Mouse (Mus musculus) effector memory CD4-positive, alpha-beta T cell, adult 5 months (primary cell): Measurements from ENCODE around the gene Rab3b. TPM values are rescaled to one million over a fixed set of nuclear protein-coding genes. Genes with fewer than 3 reads are reported as not detected.

Experiments
- polyA plus RNA-seq: library from polyadenylated mRNA; unstranded; fragments of 100-300 nt; shearing (Covaris generic); gene quantifications from one replicate; pipeline ENCODE4 v1.2.1, GENCODE M21; 2017

Gene Rab3b
- 0.36 TPM for polyA plus RNA-seq

DNA sequence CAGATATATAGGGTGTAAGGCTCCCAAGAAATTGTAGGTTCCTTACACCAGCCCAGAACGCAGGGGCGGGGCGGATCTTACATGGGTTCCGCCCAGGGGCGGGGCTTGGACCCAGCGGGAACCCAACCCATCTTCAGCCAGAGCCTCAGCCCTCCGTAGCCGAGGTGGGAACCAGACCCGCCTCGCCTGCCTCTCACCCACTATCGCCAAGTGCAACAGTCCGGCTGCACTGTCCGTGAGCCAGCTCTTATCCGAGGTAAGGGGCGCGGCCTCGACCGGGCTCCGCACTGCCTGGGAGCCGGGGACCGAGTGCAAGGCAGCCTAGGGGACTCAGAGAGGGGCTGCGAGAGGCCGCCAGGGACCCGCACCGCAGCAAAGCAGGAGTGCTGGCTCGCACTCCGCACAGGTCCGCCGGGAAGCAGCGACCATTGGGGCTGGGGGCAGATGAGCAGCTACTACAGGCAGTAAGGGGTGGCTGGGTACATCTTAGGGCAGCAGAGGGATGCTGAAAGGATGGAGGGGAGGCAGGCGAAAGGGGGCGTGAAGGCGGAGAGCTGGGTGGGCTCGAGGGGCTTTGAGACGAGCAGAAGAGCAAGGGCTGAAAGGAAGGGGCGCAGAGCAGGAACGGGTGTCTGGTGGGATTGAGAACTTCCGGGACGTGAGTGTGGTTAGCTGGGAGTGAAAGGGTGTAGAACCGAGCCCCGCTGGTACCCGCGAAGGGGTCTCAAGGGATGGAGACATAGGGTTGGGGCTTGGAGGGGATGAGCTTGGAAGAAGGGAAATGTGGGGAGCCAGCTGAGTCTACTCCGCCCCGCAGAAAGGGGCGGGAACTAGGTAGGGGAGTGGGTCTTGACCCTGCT is at the start of gene Rab3b:
Rab3b (plus strand) TSS at position 101 of the 860 bp plus-strand sequence.

DNA sequence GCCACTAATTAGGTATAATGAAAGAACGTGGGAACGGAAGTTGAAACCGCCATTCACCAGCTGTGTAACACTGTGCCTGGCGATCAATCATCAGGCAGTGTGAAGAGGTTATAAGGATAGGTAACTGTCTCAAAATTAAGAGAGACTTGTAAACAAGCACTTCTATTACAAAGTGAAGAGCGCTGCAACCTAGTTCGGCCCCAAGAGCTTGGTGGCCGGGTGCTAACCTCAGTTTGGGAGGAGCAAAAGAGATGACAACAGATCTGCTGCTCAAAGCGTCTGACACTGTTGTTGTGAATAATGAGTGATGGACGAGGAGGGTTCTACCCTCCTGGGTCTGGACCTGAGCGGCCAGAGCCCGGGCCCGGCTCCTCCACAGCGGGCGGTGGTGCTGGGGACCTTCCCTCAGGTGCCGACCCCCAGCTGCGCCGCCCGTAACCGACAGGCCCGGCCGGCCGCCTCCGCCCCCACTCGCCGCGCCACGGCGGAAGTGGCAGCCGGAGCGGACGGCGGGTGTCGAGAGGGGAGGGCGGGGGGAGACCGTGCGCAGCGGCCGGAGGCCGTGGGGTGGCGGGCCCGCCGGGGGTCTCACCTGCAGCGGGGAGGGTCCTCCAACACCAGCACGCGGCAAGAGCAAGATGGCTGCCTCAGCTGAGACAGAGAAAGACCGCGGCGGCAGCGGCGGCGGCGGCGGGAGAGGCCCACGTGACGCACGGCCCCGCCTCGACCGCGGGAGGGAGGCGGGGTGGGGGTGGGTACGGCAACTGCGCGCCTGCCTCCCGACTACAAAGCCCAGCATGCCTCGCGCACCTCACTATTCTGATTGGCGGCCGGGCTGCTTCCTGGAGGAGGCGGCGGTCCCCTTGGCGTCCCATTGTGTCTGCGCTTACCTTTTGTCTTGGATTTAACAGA is 45.7 kb upstream of the Rab3b start, which contains the start of gene Btf3l4:
Btf3l4 (minus strand) TSS at position 699 of the 912 bp plus-strand sequence.

DNA sequence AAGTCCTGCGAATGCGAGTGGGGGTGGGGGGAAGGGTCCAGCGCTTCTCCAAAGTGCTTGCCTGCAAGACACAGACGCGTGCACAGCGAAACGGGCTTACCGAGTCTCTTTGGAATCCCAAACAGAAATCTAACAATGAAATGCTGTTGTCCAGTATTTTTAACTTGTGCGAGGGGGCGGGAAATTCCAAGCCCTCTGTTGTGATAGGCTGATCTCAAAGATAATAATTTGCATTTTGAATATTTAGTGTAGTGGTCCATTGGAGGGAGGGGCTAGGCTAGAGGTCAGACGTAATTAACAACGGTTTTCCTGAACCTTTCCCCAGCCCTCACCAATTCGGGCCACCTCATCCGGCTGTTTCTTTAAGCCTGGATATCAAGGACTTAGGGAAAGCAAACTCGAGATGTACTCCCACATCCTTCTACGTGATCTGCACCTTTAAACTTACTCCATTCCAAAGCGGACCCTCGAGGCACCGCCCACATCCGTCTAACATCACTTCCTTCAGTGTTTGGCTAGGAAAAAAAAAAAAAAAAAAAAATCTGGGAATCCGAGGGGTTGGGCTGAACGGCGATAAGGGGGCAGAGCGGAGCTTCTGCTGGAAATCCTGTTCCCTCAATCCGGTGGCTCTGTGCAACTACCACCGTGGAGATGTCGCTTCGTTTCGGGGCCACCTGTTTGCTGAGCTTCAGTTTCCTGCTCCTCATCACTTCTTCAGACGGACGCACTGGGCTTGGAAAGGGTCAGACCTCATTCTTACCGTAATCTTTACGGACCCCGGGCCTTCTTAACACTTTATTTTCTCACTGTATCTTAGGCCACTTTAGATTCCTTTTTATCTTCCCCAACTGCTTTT is 44.5 kb upstream of the Rab3b start, which contains the start of gene Txndc12:
Txndc12 (plus strand) TSS at position 487 of the 856 bp plus-strand sequence.

DNA sequence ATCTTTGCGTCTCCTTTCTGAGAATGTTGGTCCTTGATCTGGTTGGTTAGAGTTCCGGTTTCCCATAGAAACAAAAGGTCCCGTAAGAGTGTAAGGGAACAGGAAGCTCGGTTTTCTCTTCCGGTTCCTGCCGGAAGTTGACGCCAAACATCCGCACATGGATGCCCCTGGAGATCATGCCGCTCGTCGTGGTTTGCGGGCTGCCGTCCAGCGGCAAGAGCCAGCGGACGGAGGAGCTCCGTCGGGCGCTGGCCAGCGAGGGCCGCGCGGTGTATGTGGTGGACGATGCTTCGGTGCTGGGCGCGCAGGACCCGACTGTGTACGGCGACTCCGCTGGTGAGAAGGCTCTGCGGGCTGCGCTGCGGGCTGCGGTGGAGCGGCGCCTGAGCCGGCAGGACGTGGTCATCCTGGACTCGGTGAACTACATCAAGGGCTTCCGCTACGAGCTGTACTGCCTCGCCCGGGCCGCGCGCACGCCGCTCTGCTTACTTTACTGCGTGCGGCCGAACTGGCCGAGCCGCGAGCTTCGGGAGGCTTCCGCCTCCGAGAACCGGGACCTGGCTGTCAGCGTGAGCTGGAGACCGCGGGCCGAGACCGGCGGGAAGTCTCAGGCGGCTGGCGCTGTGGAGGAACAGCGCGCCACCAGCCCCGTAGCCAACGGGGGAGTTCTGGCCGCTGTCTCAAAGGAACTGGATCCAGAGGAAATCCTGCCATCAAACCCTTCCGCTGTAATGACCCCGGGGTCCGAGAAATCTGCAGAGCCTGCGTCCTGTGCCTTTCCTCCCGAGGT is 31.0 kb upstream of the Rab3b start, which contains the start of gene Kti12:
Kti12 (plus strand) TSS at position 71 of the 790 bp plus-strand sequence.

DNA sequence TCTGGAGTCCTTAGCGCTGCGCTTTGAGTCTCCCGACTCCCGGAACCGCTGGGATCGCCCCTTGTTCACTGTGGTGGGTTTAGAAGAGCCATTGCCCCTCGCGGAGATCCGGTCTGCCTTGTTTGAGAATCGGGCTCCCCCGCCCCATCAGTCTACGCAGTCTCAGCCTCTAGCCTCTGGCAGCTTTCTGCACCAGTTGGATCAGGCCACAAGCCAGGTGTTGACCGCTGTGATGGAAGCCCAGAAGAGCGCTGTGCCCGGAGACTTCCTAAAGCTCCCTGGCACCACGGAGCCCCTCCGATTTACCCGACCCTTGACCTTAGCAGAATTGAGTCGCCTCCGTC is 30.4 kb upstream of the Rab3b start, which contains the start of gene A730015C16Rik:
A730015C16Rik (minus strand) TSS at position 115 of the 344 bp plus-strand sequence.

Other genes with a start within 250 kb of the Rab3b start
- not detected for gene 3110021N24Rik, start 159.4 kb upstream of the Rab3b start, polyA plus RNA-seq
- 0.16 TPM for gene Zfyve9, start 98.3 kb upstream of the Rab3b start, polyA plus RNA-seq
- 42.3 TPM for gene Btf3l4, start 45.4 kb upstream of the Rab3b start, polyA plus RNA-seq
- 13.8 TPM for gene Txndc12, start 44.5 kb upstream of the Rab3b start, polyA plus RNA-seq
- 27.7 TPM for gene Kti12, start 31.3 kb upstream of the Rab3b start, polyA plus RNA-seq
- gene A730015C16Rik, start 30.4 kb upstream of the Rab3b start, polyA plus RNA-seq = 0.41 TPM
- 80.4 TPM for gene Nrd1, start 121.6 kb downstream of the Rab3b start, polyA plus RNA-seq